Mouse (Mus musculus) ES-E14 (cell line): ENCODE measurements at regions not wholly inside any gene's neighbourhood (a gene's known extent, or its start where the extent isn't known, plus 50 kb on each side); places are given as distances from the start of the nearest gene placed in this dataset.

ENCODE experiments used
- DNase-seq: peaks from one replicate; pipeline ENCODE4 v3.0.0-alpha.2; 2013; ENCODE audit warnings: low read depth, low spot score
- H3K27ac ChIP-seq: 2 replicates; pipeline ENCODE4 v1.5.1; 2012; ENCODE audit warnings: low read depth, mild to moderate bottlenecking, low read length, moderate library complexity, mixed read lengths; ENCODE audit not compliant: poor library complexity, insufficient read depth, severe bottlenecking
- H3K36me3 ChIP-seq: 2 replicates; pipeline ENCODE4 v1.6.1; 2012; ENCODE audit warnings: mild to moderate bottlenecking, low read length, moderate library complexity, mixed read lengths; ENCODE audit not compliant: control insufficient read depth, poor library complexity, insufficient read depth, severe bottlenecking
- H3K4me1 ChIP-seq, 2 experiments: fragments of 150-350 bp in 1 of 2; sonication (generic) in 1 of 2; 2 replicates each; pipeline ENCODE4 v1.6.1; 2012; ENCODE audit warnings: low read length in 2 of 2, mild to moderate bottlenecking in 1 of 2, mixed read lengths in 1 of 2; ENCODE audit not compliant: control insufficient read depth in 2 of 2, insufficient read depth in 2 of 2, poor library complexity in 1 of 2
- H3K4me3 ChIP-seq, 2 experiments: fragments of 150-350 bp in 1 of 2; sonication (generic) in 1 of 2; 2 replicates each; pipeline ENCODE4 v1.5.1; 2012; ENCODE audit warnings: low read length in 2 of 2, low read depth in 1 of 2, mild to moderate bottlenecking in 1 of 2, mixed read lengths in 1 of 2; ENCODE audit not compliant: insufficient read depth in 1 of 2, poor library complexity in 1 of 2, severe bottlenecking in 1 of 2
- H3K9ac ChIP-seq: 2 replicates; pipeline ENCODE4 v1.6.1; 2012; ENCODE audit warnings: low read depth, mild to moderate bottlenecking, low read length, mixed read lengths; ENCODE audit not compliant: poor library complexity, insufficient read depth, severe bottlenecking
- H3K9me3 ChIP-seq: fragments of 150-350 bp; sonication (generic); 2 replicates; pipeline ENCODE4 v1.6.1; 2012; ENCODE audit warnings: low read depth, mild to moderate bottlenecking, low read length; ENCODE audit not compliant: control insufficient read depth, insufficient read depth
- CHD2 ChIP-seq: IDR thresholded peaks from 2 replicates; pipeline ENCODE4 v1.6.1; 2014; ENCODE audit warnings: mild to moderate bottlenecking, low read depth, low read length, inconsistent platforms
- HCFC1 ChIP-seq: IDR thresholded peaks from 2 replicates; pipeline ENCODE4 v1.6.1; 2012; ENCODE audit warnings: low read length, inconsistent platforms, borderline replicate concordance; ENCODE audit not compliant: insufficient read depth
- MAFK ChIP-seq: IDR thresholded peaks from 2 replicates; pipeline ENCODE4 v1.6.1; 2014; ENCODE audit warnings: mild to moderate bottlenecking, low read depth, low read length, inconsistent platforms; ENCODE audit not compliant: insufficient read depth
- ZC3H11A ChIP-seq: IDR thresholded peaks from 2 replicates; pipeline ENCODE4 v1.6.1; 2012; ENCODE audit warnings: low read depth, mild to moderate bottlenecking, inconsistent platforms, low read length, borderline replicate concordance
- ZNF384 ChIP-seq: IDR thresholded peaks from 2 replicates; pipeline ENCODE4 v1.6.1; 2012; ENCODE audit warnings: low read depth, low read length, inconsistent platforms
- in situ Hi-C, 2 experiments: fragments of 600-800 bp; cut with MboI; formaldehyde crosslinking; loops; one replicate each; pipeline ENCODE4 v1.15.1; 2025; ENCODE audit warnings: low sequenced_read_pairs in 2 of 2, inconsistent platforms in 1 of 2; ENCODE audit not compliant: unreplicated experiment in 2 of 2

DNA sequence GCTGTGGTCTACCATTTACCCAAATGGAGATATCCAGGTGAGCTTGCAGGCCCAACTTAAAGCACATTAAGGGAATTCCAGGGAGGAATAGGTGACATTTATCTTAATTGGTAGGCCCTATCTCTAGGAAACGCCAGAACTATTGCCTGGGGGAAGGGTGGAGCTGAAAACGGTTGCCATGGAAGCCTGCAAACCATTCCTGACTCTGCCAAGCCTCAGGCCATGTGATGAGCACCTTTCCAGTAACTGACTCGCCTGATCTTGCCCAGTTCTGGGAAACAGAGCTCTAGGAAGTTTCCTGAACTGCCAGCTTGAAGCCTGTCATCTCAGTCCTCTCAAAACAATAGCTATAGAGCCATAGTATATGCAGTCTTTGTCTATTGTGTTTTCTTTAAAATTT, 297.0 kb downstream of the Slitrk5 start:
- H3K9me3 ChIP-seq: no peaks in the 10 kb centered on the region
- in situ Hi-C loops: no loop called here
- H3K9ac ChIP-seq: no peak overlapping the region
- TF ChIP-seq CHD2: no peak
- TF ChIP-seq ZC3H11A: no peak
- TF ChIP-seq MAFK: no peak
- no peak for TF ChIP-seq ZNF384
- TF ChIP-seq HCFC1: no peak
- no peaks in the 10 kb centered on the region for H3K36me3 ChIP-seq
- H3K4me3 ChIP-seq: no peak overlapping the region
- peak; percentile 69 for DNase-seq
- no peak overlapping the region; the same call in 1 of the 2 replicates for H3K27ac ChIP-seq
- H3K4me1 ChIP-seq: no peaks in the 10 kb centered on the region; a peak in 1 of 4 replicates

- Histone ChIP-seq H3K9ac (no peak overlapping the region), H3K4me1 (no peaks in the 10 kb centered on the region), H3K4me3 (no peak overlapping the region), H3K36me3 (no peaks in the 10 kb centered on the region), H3K27ac (no peak overlapping the region), H3K9me3 (no peaks in the 10 kb centered on the region)
- no peak for DNase-seq
- in situ Hi-C loops: no loop called here
- TF ChIP-seq ZC3H11A (no peak), HCFC1 (no peak), CHD2 (no peak), ZNF384 (no peak), MAFK (no peak)
Measured at GRCm38 (mm10) chr14:111995809-111996458, 321.0 kb downstream of the Slitrk5 start.

- Histone ChIP-seq H3K9ac (no peak overlapping the region), H3K4me3 (no peak overlapping the region), H3K4me1 (no peaks in the 10 kb centered on the region), H3K36me3 (no peaks in the 10 kb centered on the region), H3K9me3 (no peaks in the 10 kb centered on the region), H3K27ac (no peak overlapping the region)
- DNase-seq: no peak
- TF ChIP-seq ZNF384 (no peak), HCFC1 (no peak), ZC3H11A (no peak), MAFK (no peak), CHD2 (no peak)
- in situ Hi-C loops: no loop called here
Measured at GRCm38 (mm10) chr14:112002146-112002545, 327.2 kb downstream of the Slitrk5 start.

GRCm38 (mm10) chr14:112002881-112003280, 328.0 kb downstream of the Slitrk5 start:
- no peaks in the 10 kb centered on the region for H3K4me1 ChIP-seq
- no peak for DNase-seq
- no peak overlapping the region for H3K4me3 ChIP-seq
- in situ Hi-C loops: no loop called here
- TF ChIP-seq HCFC1 (no peak), CHD2 (no peak), MAFK (no peak), ZNF384 (no peak), ZC3H11A (no peak)
- H3K36me3 ChIP-seq: no peaks in the 10 kb centered on the region
- no peak overlapping the region for H3K9ac ChIP-seq
- no peak overlapping the region for H3K27ac ChIP-seq
- H3K9me3 ChIP-seq: no peaks in the 10 kb centered on the region

DNA sequence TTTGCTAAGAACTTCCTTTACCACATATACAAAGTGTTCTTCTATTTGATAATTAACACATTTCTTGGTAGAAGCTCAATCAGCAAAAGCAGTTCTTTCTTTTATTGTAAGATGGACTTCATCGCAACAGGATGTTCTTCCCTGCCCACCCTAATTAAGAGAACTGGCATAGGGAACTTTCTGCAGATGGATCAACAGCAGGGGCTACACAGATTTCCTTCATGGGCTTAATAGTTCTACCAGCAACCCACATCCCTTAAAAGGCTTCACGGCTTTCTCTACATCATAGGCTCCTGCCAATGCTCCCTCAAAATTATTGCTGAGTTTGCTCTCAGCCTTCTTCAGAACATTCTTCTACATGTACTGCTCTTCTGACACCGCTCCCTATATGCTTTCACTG, 333.8 kb downstream of the Slitrk5 start:
- no peak for TF ChIP-seq MAFK
- TF ChIP-seq CHD2: no peak
- TF ChIP-seq ZNF384: no peak
- no peak for TF ChIP-seq ZC3H11A
- no peak for TF ChIP-seq HCFC1

More for the DNA sequence above, 333.8 kb downstream of the Slitrk5 start:
- H3K4me3 ChIP-seq: no peak overlapping the region
- no peak for DNase-seq
- H3K27ac ChIP-seq: no peak overlapping the region
- no peaks in the 10 kb centered on the region for H3K4me1 ChIP-seq
- no peak overlapping the region for H3K9ac ChIP-seq
- H3K9me3 ChIP-seq: no peaks in the 10 kb centered on the region
- no peaks in the 10 kb centered on the region for H3K36me3 ChIP-seq
- in situ Hi-C loops: no loop called here
